Mouse (Mus musculus) liver, postnatal 0 days (tissue): ENCODE results near the gene Vmn1r167.
"Not testable (repeated sequence)": the region's sequence is repeated elsewhere in the genome, so short reads cannot be mapped to it uniquely, and the experiment has no call there.

Experiments
- CTCF ChIP-seq: sonication (generic); IDR thresholded peaks from 2 replicates; pipeline ENCODE4 v1.5.1; 2016; ENCODE audit warnings: antibody characterized with exemption, low read depth
- EP300 ChIP-seq: IDR thresholded peaks from 2 replicates; pipeline ENCODE4 v1.6.1; 2016; ENCODE audit warnings: antibody characterized with exemption, low read depth, mild to moderate bottlenecking

- TF ChIP-seq CTCF, EP300: not testable (repeated sequence)
Measured at GRCm38 (mm10) chr7:23472886-23473285, 34.1 kb downstream of the Vmn1r167 start.
